Mouse (Mus musculus) monocyte, adult 2 months (primary cell): ENCODE results near the gene Slc37a1.

ENCODE experiments used
- DNase-seq, 2 experiments: peaks; one replicate each; pipeline ENCODE4 v3.0.0; 2022; ENCODE audit warnings: low spot score in 2 of 2, low read depth in 1 of 2

The Slc37a1 gene

DNA sequence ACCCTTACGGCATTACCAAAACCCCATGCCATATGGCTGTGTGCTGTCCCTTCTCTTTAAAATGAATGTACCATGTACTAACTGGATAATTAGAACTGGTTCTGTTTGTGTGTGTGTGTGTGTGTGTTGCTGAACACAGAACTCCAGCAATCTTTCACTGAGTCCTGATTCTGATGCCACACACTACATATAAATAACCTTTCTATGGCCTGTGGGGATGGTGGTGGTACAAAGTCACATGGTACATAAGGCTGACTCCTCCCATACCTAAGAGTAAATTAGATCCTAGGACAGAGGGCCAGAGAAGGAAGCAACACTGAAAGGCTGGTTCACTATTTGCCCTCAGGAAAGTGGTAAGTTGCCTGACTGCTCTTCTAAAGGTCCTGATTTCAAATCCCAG is at the start of gene Slc37a1:
TSS of gene Slc37a1 (plus strand) at position 301 of the 400 bp plus-strand sequence.
- DNase-seq = no peak

GRCm38 (mm10) chr17:31238234-31239020 is 48.2 kb upstream of the Slc37a1 start:
- DNase-seq = no peak

DNA sequence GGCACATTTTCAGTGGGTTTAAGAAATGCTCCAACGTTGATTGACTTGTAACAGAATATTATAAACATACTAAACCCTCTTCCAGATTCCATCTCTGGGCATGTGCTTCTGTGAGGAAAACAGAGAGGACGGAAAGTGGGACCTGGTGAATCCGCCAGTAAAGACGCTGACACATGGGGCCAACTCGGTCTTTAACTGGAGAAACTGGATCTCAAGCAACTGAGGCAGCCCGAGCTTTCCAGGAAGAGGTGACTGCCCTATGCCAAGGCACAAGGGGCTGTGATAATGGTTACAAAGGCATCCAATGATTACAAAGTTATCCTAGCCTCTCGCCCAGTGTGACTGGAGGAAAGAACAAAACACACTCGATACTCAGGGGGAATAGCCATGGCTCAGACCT is 45.4 kb upstream of the Slc37a1 start:
- no peak for DNase-seq

DNA sequence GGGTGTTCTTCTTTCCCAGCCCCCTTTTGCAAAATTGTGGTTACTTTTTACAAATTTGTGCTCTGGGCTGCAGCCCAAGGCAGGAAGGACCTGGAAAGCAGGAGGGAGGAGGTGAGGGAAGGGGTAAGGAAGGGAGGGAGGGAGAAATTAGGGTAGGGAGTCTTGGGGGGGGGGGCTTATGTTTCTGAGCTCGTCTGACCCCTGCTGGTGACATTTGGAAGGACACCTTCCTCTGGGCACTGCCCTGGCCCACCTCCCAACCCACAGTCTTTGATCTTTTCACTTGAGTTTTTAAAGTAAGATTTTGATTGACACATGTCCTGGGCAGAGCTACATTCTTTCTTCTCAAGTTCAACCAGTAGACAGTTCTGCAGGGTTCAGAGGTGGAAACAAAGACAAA is 43.8 kb upstream of the Slc37a1 start:
- no peak for DNase-seq

DNA sequence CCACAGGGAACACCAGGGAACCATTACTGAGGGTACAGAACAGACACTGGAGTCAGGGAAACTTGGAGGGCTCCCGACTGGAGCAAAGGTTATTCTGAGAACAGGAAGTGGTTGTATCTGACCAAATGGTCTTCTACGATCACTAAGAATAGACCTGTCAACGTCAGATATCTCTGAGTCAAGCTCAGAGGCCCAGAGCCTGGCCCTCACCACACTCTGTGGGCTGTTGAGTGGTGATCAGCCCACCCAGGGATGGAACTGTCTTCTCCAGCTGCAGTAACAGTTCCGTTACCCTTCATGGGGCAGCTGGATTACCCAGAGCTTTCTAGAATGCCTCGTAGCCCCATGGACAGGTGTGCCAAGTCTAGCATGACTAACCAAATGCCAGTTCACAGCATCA is 41.3 kb upstream of the Slc37a1 start:
- no peak for DNase-seq

GRCm38 (mm10) chr17:31247144-31247543 is 39.4 kb upstream of the Slc37a1 start:
- no peak for DNase-seq

GRCm38 (mm10) chr17:31253951-31254350 is 32.6 kb upstream of the Slc37a1 start:
- no peak for DNase-seq

GRCm38 (mm10) chr17:31254463-31254931 is 32.1 kb upstream of the Slc37a1 start:
- DNase-seq = peak in 1 of 2 experiments; percentile 38

DNA sequence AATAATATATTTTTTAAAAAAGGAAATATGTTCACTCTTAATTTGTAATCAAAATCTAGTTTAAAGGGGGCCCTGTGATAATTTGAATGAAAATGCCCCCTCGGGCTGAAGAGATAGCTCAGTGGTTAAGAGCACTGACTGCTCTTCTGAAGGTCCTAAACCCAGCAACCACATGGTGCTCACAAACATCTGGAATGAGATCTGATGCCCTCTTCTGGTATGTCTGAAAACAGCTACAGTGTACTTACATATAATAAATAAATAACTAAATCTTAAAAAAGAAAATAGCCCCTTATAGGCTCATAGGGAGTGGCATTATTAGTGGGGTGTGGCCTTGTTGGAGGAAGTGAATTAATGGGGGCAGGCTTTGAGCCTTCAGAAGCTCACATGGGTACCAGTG is 29.4 kb upstream of the Slc37a1 start:
- no peak for DNase-seq

- no peak for DNase-seq
Measured at GRCm38 (mm10) chr17:31257898-31258297, 28.7 kb upstream of the Slc37a1 start.

GRCm38 (mm10) chr17:31258310-31258865 is 28.2 kb upstream of the Slc37a1 start:
- no peak for DNase-seq

DNA sequence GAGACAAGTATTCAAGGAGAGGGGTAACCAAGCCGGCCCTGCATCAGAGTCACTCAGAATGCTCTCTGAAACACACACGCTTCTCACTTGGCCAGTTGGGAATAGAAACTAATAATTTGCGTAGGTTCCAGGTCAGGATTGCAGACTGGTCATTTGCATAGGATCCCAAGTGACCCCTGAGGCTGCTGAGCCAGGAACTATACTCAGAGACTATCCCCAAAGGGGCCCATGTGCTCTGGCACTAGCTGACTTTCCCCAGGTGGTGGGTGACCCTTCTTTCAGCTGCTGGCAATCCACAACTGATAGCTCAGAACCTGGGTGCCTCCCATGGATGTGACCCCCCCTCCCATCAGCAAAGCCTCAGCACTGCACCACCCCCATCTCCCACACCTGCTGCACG is 27.4 kb upstream of the Slc37a1 start:
- DNase-seq = no peak

DNA sequence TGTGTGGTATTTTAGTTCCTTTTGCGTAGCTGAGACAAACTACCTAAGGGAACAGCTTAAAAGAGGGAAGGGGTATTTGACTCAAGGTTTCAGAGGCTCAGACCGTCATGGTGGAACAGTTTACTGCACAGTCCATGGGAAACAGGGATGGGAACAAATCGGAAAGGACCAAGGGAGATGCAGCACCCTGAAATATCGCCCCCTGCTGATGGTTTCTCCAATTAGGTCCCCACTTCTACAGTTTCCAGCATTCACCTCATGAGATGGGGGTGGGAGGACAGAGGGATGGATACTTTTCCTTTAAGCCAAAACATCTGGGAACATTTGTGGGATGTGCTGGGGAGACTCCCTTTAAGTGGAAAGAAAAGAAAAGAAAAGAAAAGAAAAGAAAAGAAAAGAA is 26.8 kb upstream of the Slc37a1 start:
- no peak for DNase-seq

GRCm38 (mm10) chr17:31260430-31260829 is 26.2 kb upstream of the Slc37a1 start:
- no peak for DNase-seq

DNA sequence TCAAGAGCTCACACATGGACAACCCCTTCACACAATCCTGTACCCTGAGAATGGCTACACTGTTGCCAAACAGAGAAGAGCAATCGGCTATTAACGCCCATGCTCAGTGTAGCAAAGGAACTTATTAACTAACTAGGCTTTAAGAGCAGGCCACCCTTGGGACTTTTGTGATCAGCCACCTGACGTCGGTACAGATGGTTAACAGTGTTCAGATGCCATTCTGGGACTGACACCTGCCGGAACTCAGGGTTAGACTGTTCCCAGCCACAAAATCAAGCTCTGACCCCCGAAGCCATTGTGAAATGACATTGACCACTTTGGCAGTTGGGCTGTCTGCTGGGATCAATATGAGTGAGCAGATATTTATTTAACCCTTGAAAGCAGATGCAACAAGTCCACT is 25.2 kb upstream of the Slc37a1 start:
- no peak for DNase-seq

GRCm38 (mm10) chr17:31262715-31263114 is 23.9 kb upstream of the Slc37a1 start:
- DNase-seq = no peak

DNA sequence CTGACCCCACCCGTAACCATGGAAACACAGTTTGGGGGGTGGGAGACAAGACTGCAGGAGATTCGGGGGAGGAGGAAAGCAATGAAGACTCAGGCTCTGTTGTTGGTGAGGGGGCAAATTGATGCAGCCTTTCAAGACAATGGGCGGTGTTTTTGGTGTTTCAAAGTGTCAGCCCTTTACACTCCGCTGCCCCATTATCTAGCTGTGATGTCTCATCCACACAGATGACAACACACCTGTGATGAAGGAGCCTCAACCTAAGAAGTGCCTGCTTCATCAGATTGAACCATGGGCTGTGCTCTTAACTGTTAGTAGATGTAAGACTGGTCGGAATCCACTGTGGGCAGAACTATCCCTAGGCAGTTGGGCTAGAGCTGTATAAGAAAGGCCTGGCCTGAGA is 22.8 kb upstream of the Slc37a1 start:
- no peak for DNase-seq

DNA sequence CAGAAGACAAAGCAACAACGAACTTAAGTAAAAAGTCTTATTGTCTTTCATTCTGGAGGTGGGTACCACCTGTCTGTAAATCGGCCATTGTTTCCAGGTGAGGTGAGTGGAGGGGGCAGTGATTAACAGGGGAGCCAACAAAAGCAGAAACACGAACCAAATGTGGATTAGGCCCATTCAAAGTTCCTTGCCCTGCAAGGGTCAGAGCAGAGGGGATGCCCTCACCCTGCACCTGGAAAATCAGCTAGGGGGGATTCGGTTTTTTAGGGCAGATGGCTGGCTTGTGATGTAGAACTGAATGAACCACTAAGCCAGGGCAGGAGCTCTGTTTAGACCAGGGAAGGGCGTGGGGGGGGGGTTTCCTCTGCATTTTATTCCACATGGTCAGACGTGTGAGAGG is 22.2 kb upstream of the Slc37a1 start:
- no peak for DNase-seq

DNA sequence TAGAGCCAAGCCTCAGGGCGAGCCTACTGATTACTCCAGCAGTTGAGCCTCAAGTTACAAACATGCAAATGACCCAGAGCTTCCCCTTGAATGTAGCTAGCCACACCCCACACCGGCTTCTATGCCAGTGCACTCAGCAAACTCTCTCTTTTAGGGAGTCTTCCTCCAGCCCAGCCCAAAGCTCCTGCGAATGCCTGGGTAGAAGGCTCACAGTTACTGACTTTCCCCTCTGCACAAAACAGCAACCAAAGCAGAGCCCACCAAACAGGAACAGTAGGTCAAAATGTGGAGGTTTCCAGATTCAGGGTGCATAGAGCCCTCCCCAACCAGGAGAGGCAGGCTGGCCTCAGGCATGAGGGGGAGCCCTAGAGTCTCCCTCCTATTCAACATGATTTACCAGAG is 21.4 kb upstream of the Slc37a1 start:
- DNase-seq = no peak

GRCm38 (mm10) chr17:31265831-31266230 is 20.8 kb upstream of the Slc37a1 start:
- no peak for DNase-seq

GRCm38 (mm10) chr17:31266321-31266950 is 20.2 kb upstream of the Slc37a1 start:
- no peak for DNase-seq

DNA sequence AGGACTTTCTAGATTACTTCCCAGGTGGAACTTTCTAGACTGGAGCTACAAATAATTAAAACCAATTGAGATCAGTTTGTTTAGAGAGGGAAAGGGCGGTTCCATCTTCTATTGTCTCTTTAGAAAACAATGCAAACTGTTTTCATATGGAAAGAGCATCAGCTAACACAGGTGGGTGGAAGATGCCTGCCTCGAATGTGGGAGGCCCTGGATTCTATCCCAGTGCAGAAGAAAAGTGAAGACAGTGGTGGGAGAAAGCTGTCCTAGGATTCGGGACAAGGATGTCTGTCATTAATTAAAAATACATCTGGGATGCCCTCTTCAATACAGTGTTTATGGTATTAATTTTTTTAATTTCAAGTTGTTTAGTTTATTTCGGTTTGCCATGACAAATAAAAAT is 19.5 kb upstream of the Slc37a1 start:
- no peak for DNase-seq
